Mouse (Mus musculus) neutrophil, adult 59 days (primary cell): ENCODE measurements around the gene Rtn4. TPM values are rescaled to one million over a fixed set of nuclear protein-coding genes. Genes with fewer than 3 reads are reported as not detected.

ENCODE experiments used
- total RNA-seq, 2 experiments: library from RNA; stranded (reverse); gene quantifications; 1 replicate in 1 of 2; 2 replicates in 1 of 2; pipeline ENCODE4 v1.2.4; 2023

Gene Rtn4
- 100 to 1,000 TPM; 105 to 112 TPM for total RNA-seq

GRCm38 (mm10) chr11:29692683-29693272, at the start of gene Rtn4:
Gene Rtn4, plus strand, starts transcription at chr11:29692947.

Other genes starting within 250 kb of the Rtn4 start
- gene Prorsd1, start 177.9 kb upstream of the Rtn4 start, total RNA-seq = 10 to 100 TPM; 16.3 to 21.3 TPM
- gene Mtif2, start 166.5 kb upstream of the Rtn4 start, total RNA-seq = 10 to 100 TPM in 1 of 2 experiments, 1 to 10 TPM in 1; 9.3 to 14.7 TPM
- gene Clhc1, start 145.0 kb upstream of the Rtn4 start, total RNA-seq = under 1 TPM in 1 of 2 experiments, not detected in 1; 0.31 TPM
- gene Rps27a, start 144.8 kb upstream of the Rtn4 start, total RNA-seq = 100 to 1,000 TPM; 888 to 898 TPM
- gene 4931440F15Rik, start 132.7 kb downstream of the Rtn4 start, total RNA-seq = under 1 TPM; 0.24 to 0.33 TPM